Mouse (Mus musculus): Measurements from ENCODE around the gene Prpsap2. TPM values are rescaled to one million over a fixed set of nuclear protein-coding genes. Genes with fewer than 3 reads are reported as not detected.

Gene Prpsap2
- polyA plus RNA-seq, 1 experiment, result 22.0 TPM

DNA sequence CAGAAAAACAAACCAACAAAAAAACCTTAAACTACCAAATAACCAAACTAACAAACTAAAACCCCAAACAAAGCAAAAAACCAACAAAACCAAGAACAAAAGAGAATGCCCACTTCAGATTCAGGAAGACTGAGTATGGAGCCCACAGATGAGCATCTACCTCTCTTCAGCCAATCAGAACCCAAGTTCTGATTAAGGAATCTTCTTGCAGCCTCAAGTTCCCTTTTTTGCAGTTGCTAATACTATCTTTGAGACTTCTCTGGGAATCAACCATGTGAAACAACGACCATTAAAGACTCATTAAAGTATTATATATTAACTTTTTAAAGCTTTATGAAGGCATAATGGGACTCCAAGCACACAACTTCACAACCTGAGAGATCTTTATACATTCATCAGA is 24.6 kb downstream of the Prpsap2 start:
- no peaks in the 10 kb centered on the region for H3K4me1 ChIP-seq (ENCODE audit: control insufficient read depth, insufficient read depth, insufficient read length, low read length)
- no peak overlapping the region for H3K4me3 ChIP-seq (ENCODE audit: insufficient read depth, low read depth, low read length)
- H3K27ac ChIP-seq (replicated peaks; ENCODE audit: low read depth, low read length), result no peak overlapping the region

DNA sequence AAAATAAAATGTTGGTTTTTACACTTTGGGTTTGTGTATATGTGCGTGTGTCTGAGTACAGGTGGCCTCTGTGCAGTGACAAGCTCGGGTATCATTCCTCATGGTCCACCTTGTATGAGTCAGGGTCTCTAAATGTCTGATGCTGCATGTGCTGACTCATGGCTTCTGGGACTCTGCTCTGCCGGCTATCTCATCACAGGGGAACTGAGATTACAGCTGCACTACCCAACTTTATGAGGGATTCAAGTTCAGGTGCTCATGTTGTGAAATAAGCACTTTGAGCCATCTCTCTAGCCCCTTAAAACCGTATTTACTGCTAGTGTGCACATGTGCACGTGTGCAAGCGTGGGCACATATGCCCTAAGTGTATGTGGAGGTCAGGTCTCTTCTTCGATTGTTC is 29.2 kb downstream of the Prpsap2 start:
- no peak overlapping the region for H3K4me3 ChIP-seq (ENCODE audit: insufficient read depth, low read depth, low read length)
- no peak overlapping the region for H3K27ac ChIP-seq (replicated peaks; ENCODE audit: low read depth, low read length)
- peaks cover 5% of the 10 kb centered on the region; the same call in 1 of the 2 replicates for H3K4me1 ChIP-seq (ENCODE audit: control insufficient read depth, insufficient read depth, insufficient read length, low read length)

DNA sequence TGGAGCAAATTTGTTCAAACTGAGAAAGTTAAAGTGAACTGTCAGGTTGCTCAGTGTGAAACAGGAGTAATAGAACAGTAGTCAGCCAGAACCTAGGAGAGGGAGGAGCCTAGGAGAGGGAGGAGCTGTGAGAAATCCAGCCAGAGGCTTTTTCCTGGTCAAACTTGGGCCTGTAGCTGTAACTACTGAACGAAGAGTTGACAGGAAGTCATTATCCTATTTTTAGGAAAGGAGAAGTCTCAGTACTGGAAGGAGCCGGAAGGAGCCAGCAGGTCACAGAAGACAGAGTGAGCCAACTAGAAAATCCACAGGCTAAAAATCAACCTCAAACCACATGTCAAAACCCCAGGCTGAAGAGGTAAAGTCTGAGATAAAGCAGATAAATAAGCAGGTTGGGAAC is 33.9 kb downstream of the Prpsap2 start:
- peaks cover 5% of the 10 kb centered on the region; the same call in 1 of the 2 replicates for H3K4me1 ChIP-seq (ENCODE audit: control insufficient read depth, insufficient read depth, insufficient read length, low read length)
- no peak overlapping the region for H3K4me3 ChIP-seq (ENCODE audit: insufficient read depth, low read depth, low read length)
- H3K27ac ChIP-seq (replicated peaks; ENCODE audit: low read depth, low read length), result peak overlapping the region; percentile 73

DNA sequence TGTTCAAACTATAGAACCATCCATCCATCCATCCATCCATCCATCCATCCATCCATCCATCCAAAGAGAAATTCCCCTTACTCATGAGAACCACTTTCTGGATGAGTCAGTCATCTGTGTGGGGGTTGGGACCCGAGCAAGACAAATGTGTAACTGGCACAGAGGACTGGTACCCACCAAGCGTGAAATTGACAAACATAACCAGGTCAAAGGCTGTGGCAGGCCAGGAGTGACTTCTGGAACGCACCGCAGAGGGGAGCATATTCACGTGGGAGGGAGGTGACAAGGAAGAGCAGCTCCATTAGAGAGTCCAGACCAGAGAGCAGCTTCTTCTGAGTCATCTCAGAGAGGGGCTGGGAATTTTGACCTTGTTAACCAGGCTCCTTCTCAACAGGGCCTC is 39.8 kb downstream of the Prpsap2 start:
- Histone ChIP-seq H3K4me3 (ENCODE audit: insufficient read depth, low read depth, low read length) (no peak overlapping the region), H3K27ac (replicated peaks; ENCODE audit: low read depth, low read length) (no peak overlapping the region), H3K4me1 (ENCODE audit: control insufficient read depth, insufficient read depth, insufficient read length, low read length) (no peaks in the 10 kb centered on the region)

- Histone ChIP-seq H3K4me3 (ENCODE audit: insufficient read depth, low read depth, low read length) (no peak within 1 kb of the TSS), H3K4me1 (ENCODE audit: control insufficient read depth, insufficient read depth, insufficient read length, low read length) (no peaks in the 10 kb centered on the region), H3K27ac (replicated peaks; ENCODE audit: low read depth, low read length) (no peak within 1 kb of the TSS)
These were observed 41.3 kb downstream of the Prpsap2 start, which contains the start of gene Slc5a10 for GRCm38 (mm10) chr11:61720636-61721035. Gene Slc5a10, minus strand, starts transcription at chr11:61720826.

GRCm38 (mm10) chr11:61719826-61720225 is 42.1 kb downstream of the Prpsap2 start:
- Histone ChIP-seq H3K4me3 (ENCODE audit: insufficient read depth, low read depth, low read length) (no peak overlapping the region), H3K4me1 (ENCODE audit: control insufficient read depth, insufficient read depth, insufficient read length, low read length) (no peaks in the 10 kb centered on the region), H3K27ac (replicated peaks; ENCODE audit: low read depth, low read length) (no peak overlapping the region)

- Histone ChIP-seq H3K4me3 (ENCODE audit: insufficient read depth, low read depth, low read length) (no peak overlapping the region), H3K27ac (replicated peaks; ENCODE audit: low read depth, low read length) (no peak overlapping the region), H3K4me1 (ENCODE audit: control insufficient read depth, insufficient read depth, insufficient read length, low read length) (no peaks in the 10 kb centered on the region)
These were observed 42.5 kb downstream of the Prpsap2 start for GRCm38 (mm10) chr11:61719387-61719786.

GRCm38 (mm10) chr11:61717990-61718389 is 43.9 kb downstream of the Prpsap2 start:
- H3K27ac ChIP-seq (replicated peaks; ENCODE audit: low read depth, low read length), result no peak overlapping the region
- H3K4me3 ChIP-seq (ENCODE audit: insufficient read depth, low read depth, low read length), result no peak overlapping the region
- no peaks in the 10 kb centered on the region for H3K4me1 ChIP-seq (ENCODE audit: control insufficient read depth, insufficient read depth, insufficient read length, low read length)

- H3K4me3 ChIP-seq (ENCODE audit: insufficient read depth, low read depth, low read length), result no peak overlapping the region
- H3K27ac ChIP-seq (replicated peaks; ENCODE audit: low read depth, low read length), result no peak overlapping the region
- H3K4me1 ChIP-seq (ENCODE audit: control insufficient read depth, insufficient read depth, insufficient read length, low read length), result no peaks in the 10 kb centered on the region
These were observed 46.8 kb downstream of the Prpsap2 start for GRCm38 (mm10) chr11:61715130-61715529.

DNA sequence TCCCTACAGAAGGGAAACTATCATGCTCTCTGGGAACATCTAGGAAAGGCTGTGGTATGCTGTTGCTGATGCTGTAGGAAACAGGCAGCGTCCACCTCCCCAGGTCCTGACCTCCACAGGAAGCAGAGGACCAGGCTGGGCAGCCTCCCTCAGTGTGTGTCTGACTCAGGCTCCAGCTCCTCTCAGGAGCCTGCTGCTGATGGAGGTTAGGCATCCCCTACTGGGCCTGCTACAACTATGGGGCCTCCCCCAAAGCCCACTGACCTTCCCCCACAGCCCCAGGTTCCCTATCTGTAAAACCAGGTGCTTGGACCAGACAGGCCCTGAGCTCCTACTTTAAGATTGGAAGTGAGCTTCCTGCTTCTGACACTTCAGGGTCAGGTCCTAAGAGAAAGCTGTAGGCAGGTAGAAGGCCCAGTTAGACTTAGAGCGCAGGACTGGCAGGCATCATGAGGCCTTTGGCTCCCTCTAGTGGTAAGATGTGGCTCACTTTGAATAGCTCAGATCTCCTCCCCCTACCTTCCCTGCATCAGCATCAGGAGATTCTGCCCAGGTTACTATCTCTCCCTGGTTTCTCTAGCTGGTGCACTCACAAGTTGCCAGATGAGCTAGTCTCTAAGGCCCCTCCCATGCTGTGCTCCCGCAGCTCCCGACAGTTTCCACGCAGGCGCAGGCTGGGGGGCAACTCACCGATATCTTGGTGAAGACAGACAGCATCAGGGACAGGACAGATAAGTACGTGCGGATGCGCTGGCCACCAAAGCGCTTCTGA is 47.4 kb downstream of the Prpsap2 start:
- no peaks in the 10 kb centered on the region for H3K4me1 ChIP-seq (ENCODE audit: control insufficient read depth, insufficient read depth, insufficient read length, low read length)
- no peak overlapping the region for H3K4me3 ChIP-seq (ENCODE audit: insufficient read depth, low read depth, low read length)
- no peak overlapping the region for H3K27ac ChIP-seq (replicated peaks; ENCODE audit: low read depth, low read length)

DNA sequence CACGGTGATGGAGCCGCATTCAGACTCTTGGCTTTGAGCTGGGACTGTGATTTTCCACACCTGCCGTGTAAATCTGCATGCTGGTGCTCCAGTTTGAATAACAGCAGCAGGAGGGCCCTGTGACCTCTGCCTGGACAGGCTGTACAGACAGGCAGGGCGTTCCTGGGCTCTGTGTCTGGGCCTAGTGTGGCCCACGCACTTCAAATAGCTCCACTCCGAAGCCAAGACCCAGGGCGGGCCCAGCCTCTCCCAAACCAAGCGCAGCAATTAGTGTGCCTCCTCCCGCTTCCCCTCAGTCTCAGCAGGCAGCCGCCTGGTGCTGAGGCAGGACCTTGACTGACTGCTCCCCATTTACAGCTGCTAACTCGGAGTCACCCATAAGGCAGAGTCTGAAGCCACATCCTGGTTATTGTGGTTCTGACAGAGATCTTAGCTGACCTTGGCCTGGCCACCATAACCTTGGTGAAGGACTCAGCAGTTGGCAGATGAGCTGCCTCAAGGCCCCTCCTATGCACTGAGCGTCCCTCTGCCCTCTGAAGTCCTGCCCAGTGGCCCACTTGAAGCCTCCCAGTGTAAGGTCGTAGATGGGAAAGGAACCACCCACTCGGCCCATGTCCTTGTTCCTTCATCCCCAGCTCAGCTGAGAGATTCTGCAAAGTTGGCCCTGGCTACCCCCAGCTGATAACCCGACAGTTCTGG is 48.6 kb downstream of the Prpsap2 start:
- Histone ChIP-seq H3K27ac (replicated peaks; ENCODE audit: low read depth, low read length) (no peak overlapping the region), H3K4me1 (ENCODE audit: control insufficient read depth, insufficient read depth, insufficient read length, low read length) (no peaks in the 10 kb centered on the region), H3K4me3 (ENCODE audit: insufficient read depth, low read depth, low read length) (no peak overlapping the region)

GRCm38 (mm10) chr11:61708928-61709327 is 53.0 kb downstream of the Prpsap2 start:
- no peaks in the 10 kb centered on the region for H3K4me1 ChIP-seq (ENCODE audit: control insufficient read depth, insufficient read depth, insufficient read length, low read length)
- no peak overlapping the region for H3K4me3 ChIP-seq (ENCODE audit: insufficient read depth, low read depth, low read length)
- H3K27ac ChIP-seq (replicated peaks; ENCODE audit: low read depth, low read length), result no peak overlapping the region

- H3K4me1 ChIP-seq (ENCODE audit: control insufficient read depth, insufficient read depth, insufficient read length, low read length), result no peaks in the 10 kb centered on the region
- no peak overlapping the region for H3K4me3 ChIP-seq (ENCODE audit: insufficient read depth, low read depth, low read length)
- H3K27ac ChIP-seq (replicated peaks; ENCODE audit: low read depth, low read length), result no peak overlapping the region
These were observed 55.7 kb downstream of the Prpsap2 start for GRCm38 (mm10) chr11:61706232-61706631.

DNA sequence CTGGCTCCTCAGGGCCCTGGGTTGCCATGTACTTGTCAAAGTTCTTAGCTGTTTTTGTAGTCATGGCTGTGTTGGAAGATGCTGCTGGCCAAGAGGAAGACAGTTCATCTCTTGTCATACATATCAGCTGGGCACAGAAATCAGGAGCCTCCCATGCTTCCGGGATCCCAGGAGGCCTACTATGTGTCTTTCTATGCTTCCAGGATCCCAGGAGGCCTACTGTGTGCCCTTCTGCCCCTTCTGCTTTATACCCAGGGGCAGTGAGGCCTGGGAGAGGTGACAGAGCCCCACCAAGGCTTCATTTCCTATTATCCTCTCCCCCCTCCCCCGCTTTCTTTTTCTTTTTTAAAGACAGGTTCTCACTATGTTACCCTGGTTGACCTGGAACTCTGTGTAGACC is 56.3 kb downstream of the Prpsap2 start:
- Histone ChIP-seq H3K27ac (replicated peaks; ENCODE audit: low read depth, low read length) (no peak overlapping the region), H3K4me3 (ENCODE audit: insufficient read depth, low read depth, low read length) (no peak overlapping the region), H3K4me1 (ENCODE audit: control insufficient read depth, insufficient read depth, insufficient read length, low read length) (no peaks in the 10 kb centered on the region)

GRCm38 (mm10) chr11:61702494-61702893 is 59.4 kb downstream of the Prpsap2 start:
- H3K27ac ChIP-seq (replicated peaks; ENCODE audit: low read depth, low read length), result no peak overlapping the region
- no peak overlapping the region for H3K4me3 ChIP-seq (ENCODE audit: insufficient read depth, low read depth, low read length)
- no peaks in the 10 kb centered on the region for H3K4me1 ChIP-seq (ENCODE audit: control insufficient read depth, insufficient read depth, insufficient read length, low read length)

GRCm38 (mm10) chr11:61701696-61702095 is 60.2 kb downstream of the Prpsap2 start:
- H3K27ac ChIP-seq (replicated peaks; ENCODE audit: low read depth, low read length), result no peak overlapping the region
- no peaks in the 10 kb centered on the region for H3K4me1 ChIP-seq (ENCODE audit: control insufficient read depth, insufficient read depth, insufficient read length, low read length)
- no peak overlapping the region for H3K4me3 ChIP-seq (ENCODE audit: insufficient read depth, low read depth, low read length)
